Mouse (Mus musculus): ENCODE measurements around the gene Igfbp7. TPM values are rescaled to one million over a fixed set of nuclear protein-coding genes. Genes with fewer than 3 reads are reported as not detected.
A peak's percentile ranks its signal among the peaks of the same experiment; 100 is the strongest.

Igfbp7 gene
- polyA plus RNA-seq, 1 experiment = 4,855 TPM

GRCm38 (mm10) chr5:77324936-77325335 is 82.9 kb downstream of the Igfbp7 start:
- Histone ChIP-seq H3K4me3 (ENCODE audit: insufficient read depth, low read depth, low read length) (no peak overlapping the region), H3K27me3 (replicated peaks; ENCODE audit: control insufficient read depth, insufficient read depth, low read length) (no peaks in the 10 kb centered on the region), H3K36me3 (ENCODE audit: control insufficient read depth, insufficient read depth, low read length) (peaks cover 22% of the 10 kb centered on the region), H3K27ac (ENCODE audit: insufficient read depth, low read depth, low read length) (no peak overlapping the region), H3K4me1 (ENCODE audit: control insufficient read depth, insufficient read depth, low read length) (no peaks in the 10 kb centered on the region)
- 47% methylated on average over 1 of the region's 1 CpGs for WGBS
- TF ChIP-seq POLR2A (IDR thresholded peaks at IDR 0.05; ENCODE audit: low read depth, low read length) (no peak), CTCF (conservative IDR thresholded peaks at IDR 0.05; ENCODE audit: insufficient read depth, insufficient read length, low read depth, low read length) (no peak)
- DNase-seq = no peak

GRCm38 (mm10) chr5:77314986-77315385 is 92.9 kb downstream of the Igfbp7 start:
- Histone ChIP-seq H3K27me3 (replicated peaks; ENCODE audit: control insufficient read depth, insufficient read depth, low read length) (no peaks in the 10 kb centered on the region), H3K27ac (ENCODE audit: insufficient read depth, low read depth, low read length) (no peak overlapping the region), H3K36me3 (ENCODE audit: control insufficient read depth, insufficient read depth, low read length) (peaks cover 5% of the 10 kb centered on the region), H3K4me1 (ENCODE audit: control insufficient read depth, insufficient read depth, low read length) (peaks cover 2% of the 10 kb centered on the region; the same call in 1 of the 2 replicates), H3K4me3 (ENCODE audit: insufficient read depth, low read depth, low read length) (no peak overlapping the region)
- DNase-seq = no peak
- TF ChIP-seq POLR2A (IDR thresholded peaks at IDR 0.05; ENCODE audit: low read depth, low read length) (no peak), CTCF (conservative IDR thresholded peaks at IDR 0.05; ENCODE audit: insufficient read depth, insufficient read length, low read depth, low read length) (no peak)
- 76% methylated on average over 6 of the region's 6 CpGs for WGBS

GRCm38 (mm10) chr5:77314206-77314605 is 93.6 kb downstream of the Igfbp7 start:
- peaks cover 5% of the 10 kb centered on the region for H3K36me3 ChIP-seq (ENCODE audit: control insufficient read depth, insufficient read depth, low read length)
- H3K4me3 ChIP-seq (ENCODE audit: insufficient read depth, low read depth, low read length) = no peak overlapping the region
- no peak for DNase-seq
- TF ChIP-seq POLR2A (IDR thresholded peaks at IDR 0.05; ENCODE audit: low read depth, low read length) = no peak
- no peak for TF ChIP-seq CTCF (conservative IDR thresholded peaks at IDR 0.05; ENCODE audit: insufficient read depth, insufficient read length, low read depth, low read length)
- 97% methylated on average over 4 of the region's 4 CpGs for WGBS
- H3K27ac ChIP-seq (ENCODE audit: insufficient read depth, low read depth, low read length) = no peak overlapping the region
- no peaks in the 10 kb centered on the region for H3K27me3 ChIP-seq (replicated peaks; ENCODE audit: control insufficient read depth, insufficient read depth, low read length)
- H3K4me1 ChIP-seq (ENCODE audit: control insufficient read depth, insufficient read depth, low read length) = peaks cover 2% of the 10 kb centered on the region; the same call in 1 of the 2 replicates

GRCm38 (mm10) chr5:77309924-77310772 is 97.7 kb downstream of the Igfbp7 start, which contains the start of the genes Noa1 and Polr2b:
Gene Noa1, minus strand, starts transcription at chr5:77310084.
Gene Polr2b, plus strand, starts transcription at chr5:77310147.
- H3K36me3 ChIP-seq (ENCODE audit: control insufficient read depth, insufficient read depth, low read length) = peaks cover 2% of the 10 kb centered on the region; the same call in 1 of the 2 replicates
- DNase-seq = peak; percentile 99
- H3K4me3 ChIP-seq (ENCODE audit: insufficient read depth, low read depth, low read length) = peak within 1 kb of the TSS; percentile 83
- WGBS = under 1% methylated on average over 85 of the region's 85 CpGs
- peak within 1 kb of the TSS; percentile 67 for H3K27ac ChIP-seq (ENCODE audit: insufficient read depth, low read depth, low read length)
- TF ChIP-seq POLR2A (IDR thresholded peaks at IDR 0.05; ENCODE audit: low read depth, low read length) (peak; percentile 81), CTCF (conservative IDR thresholded peaks at IDR 0.05; ENCODE audit: insufficient read depth, insufficient read length, low read depth, low read length) (no peak)
- no peaks in the 10 kb centered on the region for H3K27me3 ChIP-seq (replicated peaks; ENCODE audit: control insufficient read depth, insufficient read depth, low read length)
- H3K4me1 ChIP-seq (ENCODE audit: control insufficient read depth, insufficient read depth, low read length) = peaks cover 8% of the 10 kb centered on the region

DNA sequence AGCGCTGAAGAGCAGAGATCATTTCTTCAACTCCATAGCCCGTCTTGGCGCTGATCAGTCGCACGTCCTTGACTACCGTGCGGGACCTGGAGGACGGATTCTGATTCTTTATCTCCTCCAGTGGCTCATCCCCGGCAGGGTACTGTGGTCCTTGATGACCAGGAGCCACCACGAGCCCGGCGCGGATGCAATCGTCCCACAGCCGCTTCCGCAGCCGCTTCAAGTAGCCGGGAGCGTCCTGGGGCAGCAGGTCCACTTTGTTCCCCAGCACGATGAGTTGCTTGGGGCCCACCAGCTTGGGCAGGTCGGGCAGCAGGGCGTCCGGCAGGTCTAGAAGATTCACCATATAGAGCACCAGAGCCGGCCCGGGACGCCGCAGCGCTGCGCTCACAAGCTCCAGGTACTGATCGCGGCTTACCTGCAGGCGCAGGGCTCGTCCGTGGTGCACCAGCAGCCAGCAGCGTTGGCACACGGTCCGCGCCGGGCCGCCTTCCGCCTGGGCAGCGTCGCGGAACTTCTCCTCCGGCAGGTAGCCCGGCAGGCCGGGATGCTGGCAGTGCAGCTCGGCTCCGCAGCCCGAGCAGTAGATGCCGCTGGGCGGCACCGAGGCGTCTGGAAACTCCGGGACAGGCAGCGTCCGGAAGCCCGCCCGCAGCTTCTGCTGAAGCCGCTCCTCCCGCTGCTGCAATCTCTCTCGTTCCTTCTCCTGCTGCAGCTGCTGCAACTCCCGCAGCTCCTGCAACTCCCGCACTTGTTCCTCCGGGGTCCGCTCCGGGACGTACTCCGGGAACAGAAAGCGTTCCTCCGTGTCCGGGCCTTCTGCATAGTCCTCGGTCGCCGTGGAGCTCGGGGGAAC is 98.6 kb downstream of the Igfbp7 start:
- TF ChIP-seq CTCF (conservative IDR thresholded peaks at IDR 0.05; ENCODE audit: insufficient read depth, insufficient read length, low read depth, low read length) = no peak
- no peak for TF ChIP-seq POLR2A (IDR thresholded peaks at IDR 0.05; ENCODE audit: low read depth, low read length)
- Histone ChIP-seq H3K4me3 (ENCODE audit: insufficient read depth, low read depth, low read length) (peak overlapping the region; percentile 83), H3K4me1 (ENCODE audit: control insufficient read depth, insufficient read depth, low read length) (peaks cover 8% of the 10 kb centered on the region), H3K36me3 (ENCODE audit: control insufficient read depth, insufficient read depth, low read length) (peaks cover 2% of the 10 kb centered on the region; the same call in 1 of the 2 replicates), H3K27me3 (replicated peaks; ENCODE audit: control insufficient read depth, insufficient read depth, low read length) (no peaks in the 10 kb centered on the region), H3K27ac (ENCODE audit: insufficient read depth, low read depth, low read length) (no peak overlapping the region)
- under 1% methylated on average over 76 of the region's 76 CpGs for WGBS
- peak; percentile 47 for DNase-seq

DNA sequence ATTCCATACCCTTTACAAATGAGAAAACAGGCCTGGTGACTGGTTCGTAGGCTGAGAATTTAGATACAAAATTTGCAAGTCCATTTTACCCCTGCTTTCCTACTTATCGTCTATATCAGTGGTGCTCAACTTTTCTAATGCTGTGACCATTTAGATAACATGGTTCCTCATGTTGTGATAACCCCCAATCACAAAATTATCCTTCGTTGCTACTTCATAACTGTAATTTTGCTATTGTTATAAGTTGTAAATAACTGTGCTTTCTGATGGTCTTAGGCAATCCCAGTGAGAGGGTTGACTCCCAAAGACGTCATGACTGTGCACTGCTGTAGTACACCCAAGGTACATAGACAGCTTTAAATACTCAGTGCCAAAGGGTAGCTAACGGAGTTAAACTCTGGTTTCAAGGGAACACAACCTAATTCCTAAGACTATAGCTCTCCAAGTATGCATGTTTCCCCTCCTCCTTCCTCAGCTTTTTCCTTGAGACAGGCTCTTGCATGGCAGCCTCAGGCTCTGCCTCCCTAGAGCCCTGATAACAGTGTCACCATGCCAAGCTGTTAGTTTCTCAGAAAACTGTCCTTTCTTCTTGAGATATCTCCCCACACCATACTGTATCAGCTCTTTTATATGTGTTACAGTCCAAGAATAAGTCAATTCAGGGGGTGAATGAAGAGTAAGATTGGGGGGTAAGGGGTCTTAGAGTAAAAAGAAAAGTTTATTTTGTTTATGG is 99.9 kb downstream of the Igfbp7 start:
- no peak for DNase-seq
- TF ChIP-seq CTCF (conservative IDR thresholded peaks at IDR 0.05; ENCODE audit: insufficient read depth, insufficient read length, low read depth, low read length) = no peak
- no peak for TF ChIP-seq POLR2A (IDR thresholded peaks at IDR 0.05; ENCODE audit: low read depth, low read length)
- 85% methylated on average over 5 of the region's 5 CpGs for WGBS
- Histone ChIP-seq H3K27ac (ENCODE audit: insufficient read depth, low read depth, low read length) (no peak overlapping the region), H3K36me3 (ENCODE audit: control insufficient read depth, insufficient read depth, low read length) (peaks cover 2% of the 10 kb centered on the region; the same call in 1 of the 2 replicates), H3K27me3 (replicated peaks; ENCODE audit: control insufficient read depth, insufficient read depth, low read length) (no peaks in the 10 kb centered on the region), H3K4me1 (ENCODE audit: control insufficient read depth, insufficient read depth, low read length) (peaks cover 8% of the 10 kb centered on the region), H3K4me3 (ENCODE audit: insufficient read depth, low read depth, low read length) (no peak overlapping the region)
